Mouse (Mus musculus) regulatory T cell (primary cell): ENCODE results near the gene Gm20388.

Experiments used
- in situ Hi-C: fragments of 300-600 bp; cut with MboI, MseI; formaldehyde crosslinking; loops from one replicate; pipeline ENCODE4 v1.15.1; 2025; ENCODE audit warnings: high pct_unique_total_duplicates

Gene Gm20388

DNA sequence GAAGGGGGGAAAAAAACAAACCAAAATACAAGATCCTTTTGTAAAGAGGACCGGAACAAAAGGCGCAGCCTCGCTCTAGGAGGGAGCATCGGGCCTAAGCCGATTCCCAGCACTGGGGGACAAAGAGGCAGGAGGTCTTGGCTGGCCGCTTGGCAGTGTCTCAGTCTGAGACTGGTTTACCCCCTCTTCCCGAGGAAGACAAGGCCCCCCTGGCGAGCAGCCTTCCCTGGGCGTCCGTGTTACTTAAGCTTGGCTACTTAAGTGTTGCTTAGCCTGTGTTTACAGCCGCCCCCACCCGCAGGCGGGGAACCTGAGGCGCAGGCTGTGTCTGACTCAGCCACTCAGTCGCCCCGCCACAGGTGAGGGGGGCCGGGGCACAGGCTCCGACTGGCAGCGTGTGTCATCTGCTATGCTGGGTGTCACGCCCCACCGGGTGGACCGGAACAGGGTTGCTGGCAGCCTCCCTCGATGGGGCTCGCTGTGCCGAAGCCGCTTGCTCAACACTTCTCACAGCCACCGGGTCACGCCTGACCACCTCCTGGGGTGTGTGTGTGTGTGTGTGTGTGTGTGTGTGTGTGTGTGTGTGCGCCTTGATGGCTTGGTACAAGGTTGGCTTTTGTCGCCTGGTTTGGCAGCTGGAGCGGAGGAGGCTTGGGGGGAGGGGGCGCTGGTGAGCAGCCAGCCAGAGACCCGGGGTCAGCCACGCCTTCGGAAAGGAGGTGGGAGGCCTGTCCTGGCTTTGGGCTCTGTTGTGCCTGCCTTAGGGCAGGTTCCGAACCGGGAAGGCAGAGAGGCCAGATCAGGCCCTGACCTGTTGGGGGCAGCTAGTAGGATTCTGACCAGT, 628.0 kb downstream of the Gm20388 start:
- in situ Hi-C loops, result no loop called here

DNA sequence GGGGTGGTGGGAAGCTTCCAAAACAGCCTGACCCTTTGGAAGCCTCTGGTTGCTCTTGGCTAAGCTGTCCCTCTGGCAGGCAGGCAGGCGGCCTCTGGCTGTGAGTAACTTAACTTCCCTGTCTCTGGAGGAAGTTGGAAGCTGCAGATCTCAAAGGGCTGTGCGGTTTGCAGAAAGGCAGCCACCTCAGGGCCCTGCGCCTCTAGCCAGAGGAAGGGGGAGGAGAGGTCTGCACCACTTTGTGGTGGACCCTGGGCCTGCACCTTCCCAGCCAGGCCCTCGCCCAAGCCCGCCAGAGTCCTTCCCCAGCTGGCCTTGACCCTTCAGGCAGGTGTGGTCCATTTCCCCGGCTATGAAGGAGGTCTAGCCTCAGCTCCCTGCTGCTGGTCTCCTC, 628.7 kb downstream of the Gm20388 start:
- in situ Hi-C loops, result no loop called here

DNA sequence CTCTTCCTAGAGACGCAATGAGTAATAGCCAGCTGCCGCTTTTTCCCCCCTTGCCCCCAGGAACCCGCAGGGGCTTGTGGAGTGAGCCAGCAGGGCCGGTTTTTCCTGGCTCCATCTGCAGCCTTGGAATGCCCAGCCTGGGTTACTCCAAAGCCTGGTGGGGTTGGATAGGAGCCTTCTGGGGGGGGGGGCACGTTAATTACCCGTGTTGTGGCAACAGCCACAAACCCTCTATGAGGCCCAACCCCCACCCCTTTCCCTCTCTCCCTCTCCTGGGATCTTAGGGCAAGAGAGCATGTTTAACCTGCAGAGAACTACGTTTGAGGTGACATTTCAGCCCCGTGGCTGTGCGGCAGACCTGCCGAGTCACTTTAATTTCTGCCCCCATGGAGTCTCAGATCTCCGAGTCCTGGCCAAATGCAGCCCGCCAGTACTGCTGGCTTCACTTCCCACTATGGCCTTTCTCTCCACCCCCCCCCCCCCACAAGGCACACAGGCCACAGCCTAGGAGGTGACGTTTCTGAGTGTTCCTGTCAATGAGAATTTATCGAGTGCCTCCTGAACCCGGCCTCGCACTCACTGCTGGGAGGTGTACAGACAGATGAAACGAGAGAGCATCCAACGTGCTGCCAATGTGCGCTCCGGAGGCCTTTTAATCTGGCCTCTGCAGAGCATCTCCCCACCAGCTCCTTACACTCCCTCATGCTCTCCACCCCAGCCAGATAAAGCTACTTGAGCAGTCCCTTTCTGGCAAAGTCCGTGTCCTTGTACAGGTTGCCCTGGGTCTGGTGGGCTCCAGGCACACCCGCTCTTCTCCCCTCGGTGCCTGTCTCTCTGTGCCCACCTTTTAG, 629.4 kb downstream of the Gm20388 start:
- in situ Hi-C loops, result no loop called here

DNA sequence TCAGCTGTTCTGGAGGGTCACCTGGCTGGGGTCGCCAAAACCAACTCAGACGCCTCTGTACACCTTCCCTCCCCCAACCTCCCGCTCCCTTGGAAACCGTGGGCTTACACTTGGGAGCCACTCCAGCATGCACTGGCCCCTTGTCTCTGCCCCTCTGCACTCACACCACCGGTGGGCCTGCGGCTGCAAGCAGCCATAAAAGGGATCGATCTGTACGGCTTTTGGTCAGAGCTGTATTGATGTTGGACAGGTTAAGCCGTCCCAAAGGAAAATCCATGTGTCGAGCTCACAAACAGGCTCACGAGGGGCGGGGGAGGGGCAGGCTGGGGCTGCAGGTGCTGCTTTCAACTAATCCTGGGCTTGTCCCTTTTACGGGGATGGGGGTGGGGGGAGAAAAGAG, 632.4 kb downstream of the Gm20388 start:
- in situ Hi-C loops, result no loop called here

DNA sequence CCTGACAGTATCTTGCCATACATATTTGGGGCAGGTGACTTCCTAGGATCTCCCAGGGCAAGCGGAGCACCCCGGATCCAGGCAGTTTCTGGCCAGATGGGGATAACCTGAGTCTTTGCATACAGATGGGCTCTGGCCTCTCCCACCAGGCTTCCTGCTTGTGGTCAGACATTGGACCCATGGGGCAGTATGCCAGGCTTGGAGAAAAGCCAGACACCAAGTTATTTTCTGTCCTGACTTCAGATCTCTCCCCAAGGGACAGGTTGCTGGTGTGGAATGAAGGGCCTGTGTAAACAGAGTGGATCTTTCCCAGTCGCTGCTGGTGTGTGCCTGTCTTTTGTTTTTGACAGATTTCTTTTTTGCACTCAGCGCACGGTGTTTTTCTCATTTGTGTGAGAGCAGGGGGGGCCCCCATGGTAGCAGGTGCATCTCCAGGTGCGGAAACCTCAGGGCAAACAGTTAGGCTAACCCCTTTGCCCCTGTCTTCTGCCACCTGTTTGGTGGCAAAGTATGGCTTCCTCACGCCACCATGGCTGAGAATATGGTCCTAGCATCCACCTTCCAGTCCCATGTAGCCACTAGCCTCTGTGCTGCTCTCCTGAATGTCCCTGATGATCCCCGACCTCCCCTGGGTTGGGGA, 632.9 kb downstream of the Gm20388 start:
- in situ Hi-C loops, result no loop called here

DNA sequence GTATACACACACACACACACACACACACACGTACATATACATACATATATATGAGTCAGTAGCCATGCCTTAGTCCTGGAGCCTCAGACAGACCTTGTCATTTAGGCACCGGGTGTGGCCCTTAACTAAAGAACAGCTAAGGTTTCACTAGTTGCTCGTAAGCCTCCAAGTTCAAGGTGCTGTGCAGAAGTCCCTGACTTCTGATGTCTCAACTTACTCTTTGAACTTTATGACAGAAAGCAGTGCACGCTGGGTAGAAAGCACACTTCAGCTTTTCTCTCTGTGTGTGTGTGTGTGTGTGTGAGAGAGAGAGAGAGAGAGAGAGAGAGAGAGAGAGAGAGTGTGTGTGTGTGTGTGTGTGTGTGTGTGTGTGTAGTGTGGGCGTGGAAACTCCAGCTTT, 633.5 kb downstream of the Gm20388 start:
- in situ Hi-C loops, result no loop called here

DNA sequence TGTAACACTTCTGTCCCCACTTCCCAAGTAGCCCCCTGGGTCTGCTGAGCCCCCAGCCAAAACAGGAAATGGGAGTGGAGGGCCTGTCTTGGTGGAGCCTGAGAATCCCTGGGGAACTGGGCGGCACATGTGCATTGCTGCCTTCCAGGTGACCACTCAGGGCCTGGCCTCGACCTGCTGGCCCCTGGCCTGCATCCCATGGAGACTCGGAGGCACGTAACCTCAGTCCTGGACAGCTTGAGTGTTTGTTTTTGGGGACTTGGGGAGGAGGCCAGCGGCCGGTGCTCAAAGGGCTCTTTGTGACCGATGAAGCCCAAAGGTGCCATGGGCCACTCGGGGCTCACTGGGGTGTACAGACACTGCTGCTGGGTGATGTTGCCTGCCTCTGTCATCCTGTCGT, 636.9 kb downstream of the Gm20388 start:
- in situ Hi-C loops, result no loop called here

DNA sequence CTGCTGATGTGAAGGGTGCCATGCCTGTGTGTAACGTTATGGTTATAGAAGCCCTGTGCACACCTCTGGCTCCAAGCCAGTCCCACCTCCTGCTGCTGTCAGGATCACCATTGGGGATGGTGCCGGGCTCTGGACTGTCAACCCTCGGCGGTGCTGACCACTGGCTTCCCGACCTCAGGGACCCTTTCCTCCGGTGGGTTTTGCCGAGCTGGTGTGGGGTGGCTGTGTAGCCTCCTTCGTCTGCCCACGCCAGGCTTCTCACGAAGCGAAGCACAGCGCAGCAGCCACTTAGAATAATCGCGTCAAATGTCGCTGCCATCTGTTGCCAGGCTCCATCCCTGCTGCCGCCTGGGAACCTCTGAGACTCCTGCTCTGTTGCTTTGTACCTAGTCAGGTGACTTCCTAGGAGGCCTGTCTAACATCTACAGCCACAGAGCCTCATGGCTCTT, 637.7 kb downstream of the Gm20388 start:
- in situ Hi-C loops, result no loop called here

DNA sequence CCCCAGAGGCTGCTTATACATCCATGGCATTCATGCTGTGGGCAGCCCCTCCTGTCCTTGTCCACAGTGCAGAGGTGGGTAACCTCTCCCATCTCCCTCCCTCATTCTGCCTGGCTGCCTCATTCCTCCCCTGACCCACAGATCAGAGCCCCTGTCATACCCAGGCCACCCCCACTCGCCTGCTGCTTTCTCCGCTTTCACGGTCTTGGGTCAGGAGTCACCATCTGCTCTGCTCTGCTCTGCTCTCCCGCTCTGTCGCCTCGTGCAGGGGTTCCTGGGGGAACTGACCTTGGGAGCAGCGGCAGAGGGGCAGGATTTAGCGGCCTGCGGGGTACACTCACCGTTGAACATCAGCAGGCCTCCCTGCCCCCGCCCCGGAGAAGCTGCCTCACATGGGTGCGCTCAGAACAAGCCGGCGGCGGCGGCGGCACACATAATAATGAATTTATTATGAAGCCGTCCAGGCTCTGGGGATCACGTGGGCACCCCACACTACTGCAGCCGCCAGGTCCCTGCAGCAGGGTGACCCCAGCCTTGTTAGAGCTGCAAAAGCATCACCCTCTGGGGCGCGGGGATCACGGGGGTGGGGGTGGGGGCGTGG, 638.8 kb downstream of the Gm20388 start:
- in situ Hi-C loops, result no loop called here

DNA sequence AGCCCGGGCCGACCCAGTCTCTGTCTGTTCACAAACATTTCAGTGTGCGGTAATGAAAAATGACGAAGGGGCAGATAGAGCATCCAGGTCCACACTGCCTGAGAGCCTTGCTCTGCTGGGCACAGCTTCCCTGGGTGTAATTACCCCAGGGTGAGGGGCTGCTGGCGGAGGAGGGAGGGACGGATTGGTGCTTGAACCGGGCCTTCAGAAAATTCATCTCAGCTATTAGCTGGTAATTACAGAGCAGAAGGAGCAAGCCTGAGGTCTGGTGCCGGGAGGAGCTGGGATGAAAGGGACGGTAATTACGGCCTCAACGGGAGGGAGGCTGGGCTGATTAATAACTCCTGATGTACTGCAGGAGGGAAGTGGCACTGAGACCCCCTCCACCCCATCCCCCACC, 639.3 kb downstream of the Gm20388 start:
- in situ Hi-C loops, result no loop called here

DNA sequence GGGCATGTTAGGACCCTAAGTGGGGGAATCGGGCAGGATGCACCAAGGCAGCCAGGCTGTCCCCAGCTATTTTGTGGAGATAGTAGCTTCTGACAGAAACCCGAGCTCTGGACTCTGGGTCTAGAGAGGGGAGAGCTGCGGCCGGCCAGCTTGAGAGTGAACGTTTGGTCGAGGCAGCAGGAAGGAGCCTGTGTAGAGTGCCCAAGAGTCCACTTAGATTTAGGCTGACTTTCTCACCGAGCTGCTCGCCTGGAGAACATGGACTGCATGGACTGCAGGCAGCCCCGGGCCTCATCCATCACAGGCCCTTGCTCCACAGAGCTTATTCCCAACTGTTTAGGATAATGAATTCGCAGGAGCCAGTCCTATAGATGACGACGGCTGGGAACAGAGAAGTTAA, 639.8 kb downstream of the Gm20388 start:
- in situ Hi-C loops, result no loop called here

DNA sequence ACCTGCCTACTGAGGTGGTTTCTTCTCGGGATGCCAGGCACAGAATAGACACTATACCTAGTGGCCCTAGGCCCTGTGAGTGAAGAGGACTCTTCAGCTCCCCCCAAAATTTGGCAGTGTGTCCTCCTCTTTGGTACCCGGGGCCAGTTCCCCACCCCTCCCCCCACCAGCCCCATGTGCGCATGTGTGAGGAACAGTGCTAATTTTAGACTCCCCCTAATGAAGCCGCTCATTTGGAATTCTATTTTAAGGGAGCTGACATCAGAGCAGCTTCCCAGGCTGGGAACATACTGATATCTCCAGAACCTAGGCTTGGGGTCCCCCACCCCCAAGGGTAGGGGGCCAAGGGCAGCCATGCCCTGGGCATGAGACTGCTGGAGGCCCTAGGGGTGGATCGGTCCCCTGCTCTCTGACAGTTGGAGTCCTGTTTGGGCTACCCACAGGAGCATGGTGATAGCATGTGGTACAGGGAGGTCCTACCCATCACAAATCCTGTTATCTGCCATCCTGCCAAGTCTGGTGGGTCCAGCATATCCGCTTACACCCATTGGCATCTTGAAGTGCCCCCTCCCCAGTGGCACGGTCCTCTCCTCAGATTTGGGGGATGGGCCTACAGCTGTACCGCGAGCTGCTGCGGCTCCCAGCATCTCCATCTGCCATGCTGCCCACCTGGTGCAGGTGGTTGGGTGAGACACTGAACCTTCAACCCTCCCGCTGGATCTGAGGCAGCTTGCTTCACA, 640.5 kb downstream of the Gm20388 start:
- in situ Hi-C loops, result no loop called here

DNA sequence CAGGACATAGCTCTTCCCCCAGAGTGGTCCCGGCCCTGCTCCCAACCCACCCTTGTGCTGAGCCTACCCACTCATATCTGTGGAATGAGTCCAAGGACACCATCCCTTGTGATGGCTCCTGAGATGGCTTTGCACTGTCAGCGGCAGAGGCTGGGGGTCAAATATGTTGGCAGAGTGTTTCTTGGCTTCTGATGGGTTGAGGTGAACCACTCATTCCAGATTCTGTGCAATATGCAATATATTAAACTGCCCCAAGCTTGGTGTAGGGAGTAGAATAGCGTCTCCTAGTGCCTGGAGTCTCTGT, 641.0 kb downstream of the Gm20388 start:
- in situ Hi-C loops, result no loop called here

DNA sequence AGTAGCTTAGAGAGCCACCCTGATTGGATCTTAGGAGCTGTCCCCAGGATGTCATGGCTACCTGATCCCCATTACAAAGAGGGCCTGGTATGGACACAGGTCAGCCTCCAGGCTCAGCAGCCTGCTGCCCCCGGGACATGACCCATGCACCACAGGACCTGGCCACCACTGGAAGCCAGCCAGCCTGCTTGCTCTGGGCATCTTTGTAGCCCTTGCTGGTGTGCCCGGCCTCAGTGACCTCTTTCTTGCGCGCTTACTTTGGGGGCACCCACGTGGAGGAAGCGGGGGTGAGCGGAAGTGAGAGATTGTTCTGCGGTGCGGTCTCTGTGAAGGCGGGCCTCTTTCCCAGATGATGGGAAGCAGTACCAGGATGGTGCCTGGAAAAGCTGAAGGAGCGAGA, 641.9 kb downstream of the Gm20388 start:
- in situ Hi-C loops, result no loop called here

DNA sequence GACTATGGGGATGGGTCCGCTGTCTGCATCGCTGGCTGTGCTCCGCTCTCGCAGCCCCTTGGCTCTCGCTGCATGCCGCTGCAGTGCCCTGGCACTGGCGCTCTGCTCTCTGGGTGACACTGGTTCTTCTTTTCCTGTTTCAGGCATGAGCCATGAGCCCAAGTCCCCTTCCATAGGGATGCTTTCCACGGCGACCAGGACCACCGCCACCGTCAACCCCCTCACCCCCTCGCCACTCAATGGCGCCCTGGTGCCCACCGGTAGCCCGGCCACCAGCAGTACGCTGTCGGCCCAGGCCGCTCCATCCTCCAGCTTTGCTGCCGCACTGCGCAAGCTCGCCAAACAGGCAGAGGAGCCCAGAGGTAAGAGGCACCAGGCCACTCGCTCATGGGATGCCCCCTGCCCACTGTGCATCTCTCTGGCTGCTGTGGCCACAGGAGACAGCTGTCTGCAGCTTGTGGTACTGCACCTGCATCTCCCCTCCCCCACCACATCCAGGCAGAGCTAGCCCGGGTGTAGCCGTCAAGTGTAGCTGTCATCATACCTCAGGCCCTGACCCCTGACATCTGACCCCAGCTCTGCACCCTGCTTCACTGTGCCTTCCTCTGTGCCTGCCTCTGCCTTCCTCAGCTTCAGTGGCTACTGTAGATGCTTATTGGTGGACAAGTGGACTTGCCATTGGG, 642.9 kb downstream of the Gm20388 start:
- in situ Hi-C loops, result no loop called here

DNA sequence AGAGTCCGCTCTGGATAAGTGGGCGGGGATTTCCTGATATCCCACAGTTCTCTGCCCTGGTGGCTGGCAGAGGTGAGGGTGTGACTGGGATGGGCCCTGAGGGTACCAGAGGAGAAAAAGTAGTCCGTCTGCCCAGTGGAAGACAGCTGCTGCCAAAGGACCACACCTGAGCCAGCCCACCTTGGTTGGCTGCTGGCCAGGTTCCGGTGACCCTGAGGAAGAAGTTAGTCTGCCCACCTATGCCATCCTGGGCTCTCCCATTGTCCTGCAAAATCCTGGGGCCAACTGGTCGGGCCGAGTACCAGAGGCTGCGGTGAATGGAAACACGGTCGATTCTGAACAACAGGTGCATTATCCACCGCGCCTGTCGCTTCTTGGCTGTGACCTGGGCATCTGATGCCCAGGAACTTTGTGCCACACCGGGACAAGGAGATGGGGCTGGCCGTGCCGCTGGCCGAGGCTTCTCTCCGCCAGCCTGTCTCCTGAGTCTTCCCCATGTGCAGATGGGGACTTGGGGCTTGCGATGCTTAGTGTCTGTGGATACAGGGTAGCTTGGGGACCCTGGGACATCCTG, 643.9 kb downstream of the Gm20388 start:
- in situ Hi-C loops, result no loop called here

DNA sequence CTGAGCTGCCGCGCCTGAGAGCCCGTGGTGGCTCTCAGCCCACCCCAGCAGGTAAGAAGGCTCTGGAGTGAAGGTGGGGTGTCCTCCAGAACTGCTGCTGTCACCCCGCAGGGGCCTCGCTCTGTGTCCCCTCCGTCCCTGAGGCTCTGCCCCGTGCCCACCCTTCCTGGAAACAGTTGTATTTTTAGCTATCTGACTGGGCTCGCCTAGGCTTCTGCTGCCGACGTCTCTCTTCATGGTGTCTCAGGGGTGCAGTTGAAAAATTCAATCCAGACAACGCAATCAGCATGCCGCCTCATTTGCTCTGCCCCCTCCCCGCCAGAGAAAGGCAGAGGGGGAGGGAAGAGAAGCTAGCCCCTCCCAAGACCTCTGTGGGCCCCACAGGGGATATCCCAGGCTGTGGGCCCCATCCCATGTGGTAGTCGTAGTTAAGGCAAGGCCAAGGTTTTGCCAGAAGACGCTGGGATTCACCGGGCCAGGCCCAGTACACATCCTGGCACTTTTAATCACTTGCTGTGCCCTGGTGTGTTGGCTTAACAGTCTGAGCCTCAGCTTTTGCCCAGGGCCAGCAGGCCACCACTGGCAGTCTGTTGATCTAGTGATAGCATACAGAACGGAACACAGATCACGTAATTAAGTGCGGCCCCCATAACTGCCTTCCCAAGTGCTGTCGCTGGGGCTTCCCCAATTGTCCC, 645.7 kb downstream of the Gm20388 start:
- in situ Hi-C loops, result no loop called here

DNA sequence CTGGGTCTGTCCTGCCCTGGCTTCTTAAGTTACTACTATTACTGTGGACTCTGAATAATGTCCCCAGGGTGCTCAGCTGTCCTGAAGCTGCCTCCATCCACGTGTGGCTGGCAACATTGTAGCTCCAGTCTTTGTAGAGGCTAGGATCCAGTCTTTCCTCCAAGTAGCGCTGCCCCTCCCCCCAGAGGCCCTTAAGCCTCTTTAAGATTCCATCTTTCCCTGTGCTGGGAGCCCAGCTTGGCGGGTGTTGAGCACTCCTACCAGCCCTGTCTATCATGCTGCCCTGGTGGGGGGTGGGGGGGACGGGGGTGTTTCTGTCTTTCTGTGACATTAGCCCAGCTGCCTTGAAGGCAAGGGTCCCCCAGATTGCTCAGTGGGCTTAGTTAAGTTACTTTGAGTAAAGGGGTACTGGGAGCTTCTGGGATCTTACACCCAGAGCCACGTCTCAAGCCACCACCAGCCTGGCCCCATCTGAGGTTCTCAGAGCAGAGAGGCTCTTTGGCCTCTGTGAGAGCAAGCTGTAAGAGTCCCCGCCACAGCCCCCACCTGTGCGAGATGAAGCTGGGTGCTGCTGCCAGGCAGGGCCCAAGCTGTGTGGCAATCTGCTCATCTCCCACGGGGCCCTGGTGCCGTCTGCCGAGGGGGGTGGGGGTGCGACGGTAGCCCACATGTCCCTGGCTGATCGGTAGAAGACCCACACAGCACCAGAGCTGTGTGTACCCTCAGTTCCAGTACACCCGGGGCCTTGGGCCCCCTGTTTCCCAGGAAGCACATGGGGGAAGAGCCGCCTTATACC, 646.7 kb downstream of the Gm20388 start:
- in situ Hi-C loops, result no loop called here

DNA sequence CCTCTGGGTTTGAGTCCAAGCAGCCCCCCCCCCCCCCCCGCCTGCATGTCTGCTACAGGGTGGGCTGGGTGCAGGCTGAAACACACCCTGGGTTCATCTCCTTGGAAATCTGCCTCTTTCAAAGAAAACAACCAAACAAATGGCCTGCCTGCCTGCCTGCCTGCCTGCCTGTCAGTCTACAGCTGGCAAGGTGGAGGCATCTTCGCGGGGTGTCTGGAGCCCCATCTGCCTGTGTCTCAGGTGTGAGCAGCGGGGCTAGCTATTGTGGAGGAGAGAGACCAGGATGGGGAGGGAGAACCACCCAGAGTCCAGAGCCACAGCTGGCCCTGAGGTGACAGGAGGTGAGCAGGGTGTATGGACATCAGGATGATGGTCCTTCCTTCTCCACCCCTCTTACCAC, 647.5 kb downstream of the Gm20388 start:
- in situ Hi-C loops, result no loop called here
